Mouse (Mus musculus) kidney, postnatal 25 days (tissue): ENCODE measurements around the gene Pex14.
A peak's percentile ranks its signal among the peaks of the same experiment; 100 is the strongest.
"Not testable (repeated sequence)": the region's sequence is repeated elsewhere in the genome, so short reads cannot be mapped to it uniquely, and the experiment has no call there.

Source experiments
- DNase-seq, 2 experiments: peaks; one replicate each; pipeline ENCODE4 v3.0.0; 2021; ENCODE audit warnings: mixed read lengths in 2 of 2

Pex14 gene

GRCm38 (mm10) chr4:149101456-149101855 is 1.8 kb upstream of the Pex14 start:
- no peak for DNase-seq

- not testable (repeated sequence) for DNase-seq
Observed at GRCm38 (mm10) chr4:149100449-149100848, 773 bp upstream of the Pex14 start.

- peak in 1 of 2 experiments; percentile 15 for DNase-seq
Observed at GRCm38 (mm10) chr4:149098571-149098970, 1.1 kb downstream of the Pex14 start.

- DNase-seq = peak in 1 of 2 experiments; percentile 57
Observed at GRCm38 (mm10) chr4:149097956-149098355, 1.7 kb downstream of the Pex14 start.

GRCm38 (mm10) chr4:149091364-149091763 is 8.3 kb downstream of the Pex14 start:
- no peak for DNase-seq

- DNase-seq = no peak
Observed at GRCm38 (mm10) chr4:149085381-149085780, 14.3 kb downstream of the Pex14 start.

GRCm38 (mm10) chr4:149081528-149081927 is 18.1 kb downstream of the Pex14 start:
- peak; percentile 94 to 97 for DNase-seq

- no peak for DNase-seq
Observed at GRCm38 (mm10) chr4:149080111-149080510, 19.6 kb downstream of the Pex14 start.

- peak in 1 of 2 experiments; percentile 54 for DNase-seq
Observed at GRCm38 (mm10) chr4:149079629-149080028, 20.0 kb downstream of the Pex14 start.

GRCm38 (mm10) chr4:149078261-149078660 is 21.4 kb downstream of the Pex14 start:
- DNase-seq = peak in 1 of 2 experiments; percentile 68

- DNase-seq = peak; percentile 73 to 75
Observed at GRCm38 (mm10) chr4:149075871-149076575, 23.7 kb downstream of the Pex14 start.

GRCm38 (mm10) chr4:149075073-149075472 is 24.6 kb downstream of the Pex14 start:
- no peak for DNase-seq

- DNase-seq = peak; percentile 40 to 57
Observed at GRCm38 (mm10) chr4:149066672-149067551, 32.8 kb downstream of the Pex14 start.

GRCm38 (mm10) chr4:149064061-149064854 is 35.4 kb downstream of the Pex14 start:
- DNase-seq = no peak

- peak in 1 of 2 experiments; percentile 59 for DNase-seq
Observed at GRCm38 (mm10) chr4:149062406-149063318, 37.0 kb downstream of the Pex14 start.

- no peak for DNase-seq
Observed at GRCm38 (mm10) chr4:149061432-149061718, 38.3 kb downstream of the Pex14 start.

GRCm38 (mm10) chr4:149060621-149061431 is 38.9 kb downstream of the Pex14 start:
- DNase-seq = no peak

- DNase-seq = no peak
Observed at GRCm38 (mm10) chr4:149059713-149060112, 40.0 kb downstream of the Pex14 start.

GRCm38 (mm10) chr4:149058298-149058697 is 41.4 kb downstream of the Pex14 start:
- no peak for DNase-seq

- no peak for DNase-seq
Observed at GRCm38 (mm10) chr4:149057470-149057869, 42.2 kb downstream of the Pex14 start.

GRCm38 (mm10) chr4:149056957-149057356 is 42.7 kb downstream of the Pex14 start:
- DNase-seq = no peak
